In the genomic region with DNA sequence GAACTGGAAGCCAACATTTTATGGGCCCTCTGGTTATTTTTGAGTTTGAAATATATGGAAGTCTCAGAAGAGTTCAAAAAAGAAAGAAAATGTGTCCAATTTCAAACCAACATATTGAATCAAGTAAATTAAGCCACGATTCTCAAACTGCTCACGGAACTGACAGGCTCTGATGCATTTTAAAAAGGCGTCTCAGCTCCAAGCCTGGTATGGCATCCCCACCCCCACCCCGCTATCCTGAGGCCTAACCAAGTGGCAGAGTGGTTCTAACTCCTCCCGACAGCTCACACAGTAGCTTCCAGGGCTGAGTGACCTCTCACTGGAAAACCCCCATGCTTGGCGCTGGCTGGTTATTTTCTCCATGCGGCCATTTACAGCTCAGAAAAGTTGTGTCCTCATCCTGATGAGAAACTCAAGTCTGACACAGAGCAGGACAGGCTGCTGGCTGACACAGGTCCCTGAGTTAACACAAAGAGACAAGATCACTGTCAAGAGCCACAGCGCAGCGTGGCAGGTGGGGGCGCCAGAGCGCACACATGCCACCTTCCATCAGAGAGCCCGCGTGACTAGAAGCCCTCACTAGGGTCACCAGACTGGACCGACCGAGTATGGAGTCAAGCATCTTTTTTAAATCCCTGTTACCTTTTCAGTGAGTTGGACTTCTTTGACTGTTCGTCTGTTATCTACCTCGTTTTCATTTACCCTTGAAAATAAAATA, we compare ENCODE assay signal across 17 mouse cellular contexts. TPM values are rescaled to one million over a fixed set of nuclear protein-coding genes. Genes with fewer than 3 reads are reported as not detected.
DNase-seq lines count a peak whose midpoint lies in the region; ATAC-seq and TF ChIP-seq lines count a peak whose summit lies in the region.
"Had no signal": no experiment of that assay in that cellular context is flagged by ENCODE, and none has a peak within 500 bp of the region (broad histone marks: within the 10 kb centered on the region; RNA-seq: fewer than 3 reads in every experiment).

No protein-coding gene starts in this region.

- DNase-seq in embryo, embryonic 10 days (ENCODE audit: low spot score), result peak; percentile 47
- no peak for DNase-seq in embryo, embryonic 9.5 days (ENCODE audit: extremely low spot score)
- DNase-seq in left cerebral cortex, adult 2 months (ENCODE audit: extremely low spot score in 1 of 2, low spot score in 2 of 2), result no peak
- DNase-seq in left cerebral cortex, adult 18-20 months (ENCODE audit: low spot score in 2 of 2), result no peak
- DNase-seq in A20 (ENCODE audit: low read depth, low spot score), result peak; percentile 37
- peak; percentile 12 for DNase-seq in ES-E14 (ENCODE audit: low read depth, low spot score)
- DNase-seq in ovary, adult 18-20 months (ENCODE audit: low spot score), result no peak
- DNase-seq: adrenal gland, postnatal 25 days; gastrocnemius, postnatal 25 days; kidney, adult 11 months; kidney, postnatal 25 days; lung, adult 2 months had no signal

- in situ Hi-C loops in ES-E14 (cut with MboI; ENCODE audit: low sequenced_read_pairs in 2 of 2, unreplicated experiment in 2 of 2), result no loop called here

- no peak overlapping the region for H3K9ac ChIP-seq in ES-E14 (ENCODE audit: insufficient read depth, low read depth, low read length, poor library complexity, severe bottlenecking)
- H3K9ac ChIP-seq: heart, embryonic 13.5 days had no signal

- peak; percentile 35 for TF ChIP-seq CTCF in left cerebral cortex, adult 2 months (IDR thresholded peaks at IDR 0.05)

- intact Hi-C loops in left cerebral cortex, adult 2 months (cut with DNase I), result no loop called here

- H3K27ac ChIP-seq in left cerebral cortex, adult 2 months, result no peak overlapping the region
- no peak overlapping the region for H3K27ac ChIP-seq in ES-E14 (ENCODE audit: insufficient read depth, low read depth, low read length, poor library complexity, severe bottlenecking)
- H3K27ac ChIP-seq: heart, embryonic 13.5 days had no signal

- no peak overlapping the region for H3K4me3 ChIP-seq in left cerebral cortex, adult 2 months
- no peak overlapping the region for H3K4me3 ChIP-seq in ES-E14 (ENCODE audit: insufficient read depth in 1 of 2, low read depth in 1 of 2, low read length in 2 of 2, poor library complexity in 1 of 2, severe bottlenecking in 1 of 2)
- H3K4me3 ChIP-seq: heart, embryonic 13.5 days had no signal

- no peaks in the 10 kb centered on the region for H3K4me1 ChIP-seq in ES-E14 (ENCODE audit: control insufficient read depth in 2 of 2, insufficient read depth in 2 of 2, low read length in 2 of 2, poor library complexity in 1 of 2)
- H3K4me1 ChIP-seq: heart, embryonic 13.5 days had no signal

- no peaks in the 10 kb centered on the region for H3K9me3 ChIP-seq in ES-E14 (ENCODE audit: control insufficient read depth, insufficient read depth, low read depth, low read length)
- H3K9me3 ChIP-seq: heart, embryonic 13.5 days had no signal

- no peak for ATAC-seq in activated CD4-positive, CD25-positive, alpha-beta regulatory T cell, adult 4 months

- H3K36me3 ChIP-seq in ES-E14 (ENCODE audit: control insufficient read depth, insufficient read depth, low read length, poor library complexity, severe bottlenecking), result no peaks in the 10 kb centered on the region
- H3K36me3 ChIP-seq: heart, embryonic 13.5 days had no signal

TF ChIP-seq in ES-E14, 5 proteins besides CTCF, POLR2A, EP300 and RAD21:
- TF ChIP-seq MAFK (IDR thresholded peaks at IDR 0.05; ENCODE audit: insufficient read depth, low read depth, low read length) (no peak), HCFC1 (IDR thresholded peaks at IDR 0.05; ENCODE audit: borderline replicate concordance, insufficient read depth, low read length) (no peak), ZNF384 (IDR thresholded peaks at IDR 0.05; ENCODE audit: low read depth, low read length) (no peak), ZC3H11A (IDR thresholded peaks at IDR 0.05; ENCODE audit: borderline replicate concordance, low read depth, low read length) (no peak), CHD2 (IDR thresholded peaks at IDR 0.05; ENCODE audit: low read depth, low read length) (no peak)
TF ChIP-seq in ES-E14: peak in this region for 0.

RNA-seq across cellular contexts. Expression of a gene that starts 55.7 kb away (rescaled TPM):
- 10 to 100 TPM; 16.7 to 17.5 TPM for total RNA-seq in left cerebral cortex, adult 2 months (2021)
- 10 to 100 TPM; 12.3 to 14.1 TPM for total RNA-seq in left cerebral cortex, adult 18-20 months (2021)
- 0.76 and 1.3 TPM in 2 replicates for total RNA-seq in ES-E14 (2012; rRNA removed)
- not detected for polyA plus RNA-seq in activated CD4-positive, CD25-positive, alpha-beta regulatory T cell, adult 4 months (2017; shearing (Covaris generic))
- total RNA-seq: hematopoietic stem cell, adult 5-6 weeks; megakaryocyte, adult 5-6 weeks had no signal
- polyA plus RNA-seq: heart, embryonic 13.5 days; small intestine, adult 2 months had no signal

Comparison
In these comparisons a context has a peak if more than half of its experiments do, and no peak if none do; other contexts are left out.
1. DNase-seq: peak in embryo, embryonic 10 days (single experiment), A20 (single experiment) and ES-E14 (single experiment); none in embryo, embryonic 9.5 days (single experiment), left cerebral cortex, adult 2 months (0 of 2), left cerebral cortex, adult 18-20 months (0 of 2) and ovary, adult 18-20 months (single experiment).